Mouse (Mus musculus) mouse embryonic stem cell (cell line): Measurements from ENCODE around the gene D16Ertd472e.

ENCODE experiments used
- in situ Hi-C, 2 experiments: fragments of 300-500 bp; cut with MboI; formaldehyde crosslinking; loops; 1 replicate in 1 of 2; 3 replicates in 1 of 2; pipeline ENCODE4 v1.14.3; 2019 to 2020; ENCODE audit warnings: low sequenced_read_pairs in 2 of 2, low pct_unique_long_range_greater_than_20kb in 1 of 2, mixed read lengths in 1 of 2; ENCODE audit not compliant: unreplicated experiment in 1 of 2

Gene D16Ertd472e

DNA sequence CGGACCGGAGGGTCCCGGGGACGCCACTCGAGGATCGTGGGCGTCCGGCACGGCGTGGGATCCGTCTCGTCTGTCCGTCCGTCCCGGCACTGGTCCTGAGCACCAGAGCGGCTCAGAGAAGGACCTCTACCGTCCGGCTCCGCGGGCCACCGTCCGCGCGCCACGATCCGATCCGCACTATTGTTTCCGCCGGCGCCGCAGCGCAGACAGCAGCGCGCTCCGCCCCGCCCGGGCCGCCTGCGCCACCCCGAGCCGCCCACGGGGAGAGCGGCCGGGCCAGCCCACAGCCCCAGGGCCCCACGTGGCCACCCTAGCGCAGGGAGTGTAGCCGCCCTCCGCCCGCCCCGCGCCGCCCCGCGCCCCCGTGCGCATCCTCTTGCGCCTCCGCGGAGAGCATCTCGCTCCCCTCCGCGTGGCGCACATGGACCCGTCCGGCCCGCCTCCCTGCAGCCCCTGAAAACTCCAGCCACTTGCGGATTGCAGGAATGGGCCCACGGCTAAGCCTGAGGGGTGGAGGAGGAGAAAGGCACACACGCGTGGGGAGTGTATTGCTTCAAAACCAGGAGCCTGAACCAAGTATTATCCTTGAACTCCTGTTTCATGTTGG is at the start of gene D16Ertd472e:
D16Ertd472e (minus strand) TSS at position 231 of the 607 bp plus-strand sequence.
- in situ Hi-C loops = no loop called here

DNA sequence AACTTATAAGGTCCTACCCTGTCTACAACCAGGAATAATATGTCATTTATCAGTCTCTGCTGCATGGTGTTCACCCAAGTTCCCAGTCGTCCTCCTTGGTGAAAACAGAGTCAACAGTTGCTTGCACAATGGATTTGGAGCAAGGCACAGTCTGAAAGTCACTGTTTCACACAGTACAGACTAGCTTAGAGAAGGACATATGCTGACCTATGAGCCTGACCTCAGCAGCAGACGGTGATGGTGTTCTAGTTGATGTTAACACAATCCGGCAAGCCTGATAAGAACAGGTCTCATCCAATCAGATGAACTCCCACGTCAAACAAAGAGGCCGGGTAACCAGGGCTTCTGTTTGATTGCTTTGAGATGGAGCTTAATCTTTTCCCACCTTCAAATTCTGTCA is 46.2 kb upstream of the D16Ertd472e start:
- in situ Hi-C loops = no loop called here

DNA sequence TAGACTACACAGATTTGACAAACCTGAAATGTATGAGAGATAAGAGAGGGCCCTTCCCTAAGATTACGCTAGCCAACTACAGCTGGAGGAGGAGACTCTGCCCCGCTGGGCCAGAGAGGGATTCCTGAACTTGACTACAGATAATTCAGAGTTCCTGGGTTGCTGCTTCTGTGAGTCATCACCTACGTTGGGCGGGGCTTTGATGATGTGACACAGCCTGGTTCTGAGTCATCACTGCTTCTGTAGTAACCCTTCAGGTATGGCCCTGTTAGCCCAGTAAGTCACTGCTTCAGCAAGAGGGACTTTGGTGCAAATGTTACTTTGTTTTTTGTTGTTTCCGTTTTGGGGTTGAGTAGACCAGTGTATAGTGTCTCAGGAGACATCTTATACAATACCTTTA is 42.9 kb upstream of the D16Ertd472e start:
- in situ Hi-C loops = no loop called here

DNA sequence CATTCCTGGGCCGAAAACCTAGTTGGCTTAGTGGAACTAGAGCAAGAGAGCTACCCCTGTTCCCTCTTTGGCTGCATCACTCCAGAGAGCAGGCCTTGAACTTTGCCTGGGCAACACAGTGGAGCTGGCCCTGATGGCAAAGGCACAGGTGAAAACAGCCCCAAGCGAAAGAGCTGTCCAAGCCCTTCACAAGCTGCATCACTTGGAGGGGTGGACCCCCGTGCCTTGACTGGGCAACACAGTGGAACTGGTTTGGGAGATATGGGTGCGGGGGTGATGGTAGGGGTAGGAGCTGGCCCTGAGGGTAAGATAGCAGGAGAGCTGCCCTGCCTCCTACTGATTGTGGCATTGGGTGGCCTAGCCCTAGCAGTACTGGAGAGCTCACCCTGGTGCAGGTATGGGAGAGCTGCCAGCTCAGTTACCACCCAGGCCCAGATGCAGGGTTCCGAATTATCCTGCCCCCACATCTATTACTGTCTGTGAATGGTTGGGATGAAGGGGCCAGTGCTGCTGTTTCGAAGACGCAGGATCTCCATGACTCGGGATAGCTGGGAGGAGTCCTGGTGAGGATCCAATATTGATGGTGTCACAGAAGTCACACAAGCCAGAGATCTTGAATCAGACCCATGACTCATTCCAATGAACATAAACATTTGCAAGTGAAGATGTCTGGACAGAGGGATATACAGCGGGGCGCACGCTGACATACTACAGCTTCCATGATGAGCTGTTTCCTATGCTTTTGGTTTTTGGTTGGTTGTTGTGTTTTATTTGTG is 41.4 kb upstream of the D16Ertd472e start:
- in situ Hi-C loops = no loop called here

DNA sequence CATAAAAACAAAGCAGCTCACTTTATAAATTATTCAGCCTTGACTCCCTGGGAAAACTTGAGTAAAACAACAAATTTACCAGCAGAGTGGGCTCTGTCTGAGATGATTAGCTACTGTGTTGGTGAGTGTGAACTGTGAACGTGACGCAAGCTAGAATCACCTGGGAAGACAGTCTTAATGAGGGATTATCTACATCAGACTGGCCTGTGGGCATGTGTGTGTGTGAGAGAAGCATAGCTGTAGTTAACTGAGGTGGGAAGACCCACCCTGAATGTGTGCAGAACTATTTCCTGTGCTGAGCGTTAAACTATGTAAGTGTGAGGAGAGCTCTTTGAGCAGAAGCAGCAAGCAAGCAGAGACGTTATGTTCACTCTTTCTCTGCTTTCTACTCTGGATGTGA is 29.7 kb upstream of the D16Ertd472e start:
- in situ Hi-C loops = no loop called here

DNA sequence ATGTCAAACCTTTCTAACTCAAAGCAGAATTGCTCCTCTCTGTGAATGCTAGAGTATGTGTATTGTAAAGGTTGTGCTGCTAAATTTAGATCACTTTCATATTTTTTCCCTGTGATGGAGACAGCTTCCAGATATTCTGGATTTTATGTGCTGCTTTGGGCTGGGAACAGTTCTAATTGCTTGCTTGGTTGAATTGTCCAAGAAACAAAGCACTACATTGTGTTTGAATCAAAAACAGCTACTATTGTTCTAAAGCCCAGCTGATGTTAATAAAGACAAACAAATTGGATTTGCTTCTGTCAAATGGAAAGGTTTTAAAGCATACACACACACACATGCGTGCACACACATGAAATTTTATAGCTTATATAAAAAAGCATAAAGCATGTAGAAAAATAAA is 22.4 kb upstream of the D16Ertd472e start:
- in situ Hi-C loops = no loop called here

DNA sequence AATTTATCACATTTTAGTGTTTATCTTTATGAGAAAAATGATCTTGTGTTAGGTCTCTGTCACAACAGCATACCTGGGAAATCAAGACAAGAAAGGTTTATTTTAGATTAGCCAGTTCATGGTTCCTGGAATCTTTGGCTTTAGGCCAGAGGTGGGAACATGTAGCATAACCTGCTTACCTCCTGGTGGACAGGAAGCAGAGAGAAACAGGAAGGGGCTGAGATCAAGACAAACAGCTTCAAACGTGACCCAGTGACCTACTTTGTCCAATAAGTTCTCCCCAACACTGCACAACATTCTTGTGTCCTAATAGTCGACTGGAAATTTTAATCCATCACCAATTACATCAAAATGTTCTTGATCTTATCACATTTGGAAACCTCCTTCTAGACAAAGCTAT is 19.9 kb upstream of the D16Ertd472e start:
- in situ Hi-C loops = no loop called here

DNA sequence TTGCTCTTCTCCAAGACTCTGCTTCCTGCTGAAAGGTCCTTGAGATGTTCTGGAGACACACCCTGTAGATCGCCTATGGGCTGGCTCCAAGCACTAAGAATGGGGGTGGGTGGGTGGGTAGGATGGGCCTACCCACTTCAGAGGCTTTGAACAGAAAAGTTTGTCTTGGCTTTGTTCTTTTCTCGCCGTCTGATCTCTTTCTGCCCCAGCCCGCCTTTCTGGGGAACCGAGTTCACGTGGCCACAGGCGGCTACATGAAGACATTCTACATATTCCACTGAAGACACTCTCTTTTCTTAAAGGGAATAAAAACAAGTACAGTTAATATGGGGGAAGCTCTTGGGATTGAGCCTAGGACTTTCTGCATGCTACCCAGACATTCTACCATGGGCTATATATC is 19.3 kb upstream of the D16Ertd472e start:
- in situ Hi-C loops = no loop called here

DNA sequence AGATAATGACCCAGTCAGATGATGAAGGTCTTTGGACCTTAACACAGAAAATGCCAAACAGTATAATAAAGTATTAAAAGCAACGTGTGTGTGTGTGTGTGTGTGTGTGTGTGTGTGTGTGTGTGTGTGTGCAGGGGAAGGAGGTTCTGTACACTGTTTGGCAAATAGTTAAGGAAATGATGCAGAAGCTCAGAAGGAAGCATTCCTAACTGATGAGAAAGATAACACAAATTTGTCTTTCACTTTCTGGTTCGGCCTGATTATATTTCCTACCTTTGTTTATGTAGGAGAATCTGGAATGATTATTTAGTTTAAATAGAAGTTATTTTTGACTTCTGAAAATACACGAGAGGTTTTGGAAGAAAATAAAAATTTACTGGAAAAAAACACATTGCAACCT is 17.6 kb upstream of the D16Ertd472e start:
- in situ Hi-C loops = no loop called here

DNA sequence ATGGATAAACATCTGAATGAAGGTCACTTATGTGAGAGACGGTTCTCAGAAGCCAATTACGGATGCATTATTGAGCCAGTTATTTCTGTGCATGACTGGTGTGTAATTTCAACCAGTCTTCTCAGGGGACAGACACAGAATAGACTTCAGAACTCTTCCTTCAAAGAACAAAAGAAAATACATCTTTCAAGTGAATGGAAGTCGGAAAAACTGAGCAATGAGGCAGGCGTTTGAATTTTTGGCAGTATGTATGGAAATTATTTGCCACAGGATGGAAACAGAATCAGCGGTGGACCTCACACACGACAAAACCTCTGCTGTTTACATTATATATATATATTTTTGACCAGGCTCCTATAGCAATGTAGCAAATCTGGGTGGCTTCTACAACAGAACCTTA is 14.6 kb upstream of the D16Ertd472e start:
- in situ Hi-C loops = no loop called here

DNA sequence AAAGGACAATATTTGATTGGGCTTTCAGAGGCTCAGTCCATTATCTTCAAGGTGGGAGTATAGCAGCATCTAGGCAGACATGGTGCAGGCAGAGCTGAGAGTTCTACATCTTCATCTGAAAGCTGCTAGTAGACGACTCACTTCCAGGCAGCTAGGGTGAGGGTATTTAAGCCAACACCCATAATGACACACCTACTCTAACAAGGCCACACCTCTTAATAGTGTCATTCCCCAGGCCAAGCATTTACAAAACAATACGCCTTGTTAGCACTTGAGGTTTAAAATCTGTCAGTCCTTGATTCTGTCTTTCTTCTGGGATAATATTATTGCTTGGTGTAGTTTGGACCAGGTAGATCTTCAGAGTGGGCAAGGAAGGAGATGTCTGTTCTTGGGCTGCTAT is 12.3 kb upstream of the D16Ertd472e start:
- in situ Hi-C loops = no loop called here

DNA sequence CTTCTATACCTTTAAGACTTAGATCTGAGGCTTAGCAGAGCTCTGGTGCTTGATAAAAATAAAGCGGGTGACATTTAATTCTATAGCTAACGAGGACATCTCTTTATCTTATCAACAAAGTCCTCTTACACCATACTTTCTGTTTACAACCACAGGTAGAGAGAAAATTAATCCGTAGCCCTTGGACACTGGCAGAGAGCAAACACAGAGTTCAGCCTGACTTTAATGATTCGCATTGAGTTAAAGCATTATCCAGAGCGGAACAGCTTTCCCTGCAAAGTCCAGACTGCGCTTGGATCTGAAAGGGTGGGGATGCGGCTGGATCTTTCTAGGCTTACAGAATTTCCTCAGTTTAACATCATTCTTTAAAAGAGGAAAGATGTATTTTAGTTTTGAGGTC is 10.1 kb upstream of the D16Ertd472e start:
- in situ Hi-C loops = no loop called here

DNA sequence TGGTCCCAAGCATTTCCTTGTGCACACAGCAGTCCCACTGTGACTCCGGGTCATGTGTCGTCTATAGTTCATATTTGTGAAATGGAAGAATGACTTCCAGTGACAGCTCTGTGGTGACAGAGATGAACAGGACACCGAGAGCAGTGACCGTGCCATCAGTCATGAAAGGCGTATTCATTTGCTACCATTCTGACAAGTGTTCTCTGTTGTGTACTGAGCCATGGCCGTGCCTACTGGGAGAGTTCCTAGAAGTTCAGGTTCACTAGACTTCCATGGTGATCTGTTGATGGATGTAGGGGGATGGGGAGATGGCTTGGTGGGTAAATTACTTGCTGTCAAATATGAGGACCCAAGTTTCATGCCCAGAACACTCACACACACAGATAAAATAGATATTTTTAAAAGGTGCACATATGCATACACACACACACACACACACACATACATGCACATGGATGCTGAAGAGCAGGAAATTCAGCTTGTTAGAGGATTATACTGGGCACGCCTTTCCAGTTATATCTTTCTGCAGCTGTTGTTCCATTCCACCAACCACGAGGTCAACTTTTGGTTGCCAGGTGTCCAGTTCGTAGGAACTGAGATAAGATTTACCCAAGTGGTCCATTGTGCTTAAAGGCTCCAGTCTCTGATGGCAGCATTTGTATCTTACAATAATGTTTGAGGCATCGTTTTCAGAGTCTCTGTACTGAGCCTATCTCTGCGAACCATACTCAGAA is 9.3 kb upstream of the D16Ertd472e start:
- in situ Hi-C loops = no loop called here

DNA sequence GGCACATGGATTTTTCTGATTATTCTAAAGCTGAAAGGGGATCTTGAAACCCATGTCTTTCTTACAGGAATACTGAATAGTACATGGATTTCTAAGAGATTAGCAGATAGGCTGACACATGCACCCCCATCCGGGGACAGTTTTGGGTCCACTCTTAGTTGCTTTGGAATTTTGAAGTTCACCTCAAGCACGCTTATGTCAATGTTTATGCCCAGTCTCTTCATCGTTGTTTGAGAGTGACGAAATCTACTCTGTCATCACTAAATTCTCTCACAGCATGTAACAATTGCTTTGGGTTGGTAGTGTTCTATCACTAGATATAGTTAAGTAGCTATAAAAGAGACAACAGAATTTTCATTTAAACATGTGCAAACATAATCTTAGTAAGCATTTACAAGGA is 8.7 kb upstream of the D16Ertd472e start:
- in situ Hi-C loops = no loop called here

DNA sequence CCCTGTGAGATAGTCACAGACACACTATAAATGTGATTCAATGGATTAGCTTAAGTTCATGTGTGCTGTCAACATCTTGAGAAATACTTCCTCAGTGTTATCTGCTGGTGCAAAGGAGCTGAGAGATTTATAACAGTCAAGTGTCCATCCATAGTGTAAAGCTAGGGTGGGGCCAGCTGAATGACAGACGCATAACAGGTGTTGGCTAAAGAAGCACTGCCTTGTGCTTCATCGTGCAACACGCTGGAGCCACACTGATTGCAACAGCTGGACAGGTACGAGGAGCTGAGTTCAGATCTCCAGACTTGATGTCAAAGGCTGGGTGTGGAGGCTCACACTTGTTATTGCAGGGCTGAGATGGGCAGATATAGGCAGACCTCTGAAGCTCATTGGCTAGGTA is 7.5 kb upstream of the D16Ertd472e start:
- in situ Hi-C loops = no loop called here

DNA sequence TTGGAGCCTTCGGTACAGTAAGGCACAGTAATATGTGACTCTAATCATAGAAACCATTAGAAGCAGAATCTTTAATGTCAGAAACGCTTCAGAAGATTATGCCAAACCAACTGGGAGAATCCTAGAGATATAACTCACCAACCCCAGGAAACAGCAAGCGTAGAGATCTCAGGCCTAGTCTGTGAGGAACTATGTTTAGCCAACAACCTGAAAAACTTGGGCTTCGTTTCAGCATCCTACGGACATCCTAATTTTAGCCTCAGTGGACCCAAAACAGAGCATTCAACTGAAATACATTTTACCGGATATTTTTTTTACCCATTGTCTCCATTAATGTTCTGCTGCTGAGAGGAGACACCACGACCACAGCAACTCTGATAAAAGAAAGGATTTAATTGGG is 3.9 kb upstream of the D16Ertd472e start:
- in situ Hi-C loops = no loop called here

DNA sequence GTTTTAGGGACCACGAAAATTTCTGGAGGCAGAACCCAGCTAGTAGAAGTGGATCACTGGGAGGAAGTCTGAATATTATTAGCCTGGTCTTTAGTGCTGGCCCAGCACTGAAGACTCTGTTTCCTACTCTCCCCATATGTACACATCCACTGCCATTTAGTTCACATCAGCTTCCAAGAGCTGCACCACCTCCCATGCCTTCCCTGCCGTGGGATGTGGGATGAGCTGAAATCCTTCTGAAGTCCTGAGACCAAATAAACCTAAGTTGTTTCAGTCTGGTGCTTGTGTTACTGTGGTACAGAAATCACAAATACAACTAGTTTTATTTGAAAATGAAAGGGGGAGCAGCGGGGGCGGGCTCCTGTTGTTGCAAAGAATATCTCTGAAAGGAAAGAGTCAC is 2.9 kb upstream of the D16Ertd472e start:
- in situ Hi-C loops = no loop called here

DNA sequence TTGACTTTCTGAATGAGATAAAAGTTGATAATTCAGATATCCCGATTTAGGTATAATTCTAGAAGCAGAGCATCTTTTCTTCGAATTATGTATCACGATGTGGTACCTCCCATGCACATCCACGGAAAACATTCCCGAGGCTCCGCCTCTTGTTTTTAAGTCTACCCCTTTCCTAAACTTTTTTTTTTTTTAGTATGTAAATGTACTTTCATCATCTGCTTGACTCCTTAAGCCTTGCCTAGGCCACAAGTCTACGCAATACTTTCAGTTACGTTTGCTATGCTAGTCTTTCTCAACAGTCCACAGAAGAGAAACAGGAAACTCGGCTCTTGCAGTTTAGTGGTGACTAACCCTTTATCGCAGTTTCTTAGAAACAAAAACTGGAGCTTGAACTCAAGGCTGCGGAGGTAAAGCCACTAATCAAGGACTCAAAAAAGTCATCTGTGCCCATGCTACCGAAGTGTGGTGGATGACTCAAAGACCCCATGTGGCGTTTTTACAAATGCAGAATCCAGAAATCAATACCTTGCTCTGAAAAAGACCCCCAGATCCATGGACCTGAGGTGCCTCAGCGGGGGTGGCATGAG is 670 bp upstream of the D16Ertd472e start:
- in situ Hi-C loops = no loop called here

DNA sequence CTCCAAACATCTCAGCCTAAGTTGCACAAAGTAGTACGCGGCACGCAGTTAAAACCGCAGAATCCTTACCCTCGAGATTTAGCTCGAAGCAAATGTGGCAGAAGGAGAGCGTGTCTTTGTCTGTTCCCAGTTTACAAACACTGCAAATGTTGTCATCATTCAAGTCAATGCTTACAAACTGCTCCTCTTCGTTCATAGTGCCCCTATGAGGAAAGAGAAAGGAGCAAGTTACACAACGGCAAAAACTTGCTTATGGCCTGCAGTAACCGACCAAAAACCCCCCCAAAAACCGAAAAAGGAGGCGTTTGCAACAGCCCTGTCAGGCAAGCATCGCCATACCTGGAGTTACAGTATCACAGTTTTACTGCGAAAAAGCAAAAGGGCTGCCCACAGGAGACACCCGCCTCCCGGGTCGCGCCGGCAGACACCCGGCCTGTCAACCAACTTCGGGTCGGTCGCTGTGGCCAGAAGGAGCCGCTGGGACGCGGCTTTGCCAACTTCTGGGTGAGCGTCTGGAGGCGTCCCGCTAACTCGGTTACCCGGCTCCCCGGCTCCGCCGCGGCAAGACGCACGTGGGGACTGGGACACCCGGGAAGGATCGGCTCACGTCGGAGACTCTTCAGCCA is 543 bp downstream of the D16Ertd472e start:
- in situ Hi-C loops = no loop called here
